Mouse (Mus musculus) bone marrow, adult 2 months (tissue): ENCODE measurements around the gene Rnf169.

Experiments used
- CTCF ChIP-seq: fragments of 200-500 bp; IDR thresholded peaks from 2 replicates; pipeline ENCODE4 v1.5.1; 2011; ENCODE audit warnings: low read length, control low read depth; ENCODE audit not compliant: control insufficient read depth, insufficient read depth
- POLR2A ChIP-seq: fragments of 200-500 bp; IDR thresholded peaks from 2 replicates; pipeline ENCODE4 v1.6.1; 2011; ENCODE audit warnings: low read depth, mild to moderate bottlenecking, control low read depth, low read length, borderline replicate concordance; ENCODE audit not compliant: control insufficient read depth

- TF ChIP-seq POLR2A, result no peak
- TF ChIP-seq CTCF, result no peak
Observed at GRCm38 (mm10) chr7:99990990-99991707, 10.9 kb upstream of the Rnf169 start.
